9 mouse cellular contexts compared by ENCODE assay signal in the genomic region with DNA sequence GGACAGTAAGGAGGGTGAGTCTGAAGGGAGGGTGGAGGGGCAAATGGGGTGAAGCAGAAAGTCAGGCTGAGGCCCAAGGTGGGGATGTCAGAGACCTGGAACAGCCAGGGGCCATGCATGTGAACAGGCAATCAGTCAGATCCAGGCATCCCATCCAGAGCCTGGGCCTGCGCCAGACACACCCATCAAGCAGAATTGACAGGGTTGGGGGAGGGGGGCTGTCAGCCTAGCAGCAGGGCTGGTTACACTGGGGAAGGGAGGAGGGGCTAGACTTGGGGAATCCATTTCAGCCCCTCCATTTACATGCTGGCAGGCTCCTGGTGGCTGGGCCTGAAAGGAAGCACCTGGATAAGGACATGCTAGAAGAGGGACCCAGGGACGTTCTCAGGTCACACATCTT. TPM values are rescaled to one million over a fixed set of nuclear protein-coding genes. Genes with fewer than 3 reads are reported as not detected.
DNase-seq lines count a peak whose midpoint lies in the region; ATAC-seq and TF ChIP-seq lines count a peak whose summit lies in the region.
"Had no signal": no experiment of that assay in that cellular context is flagged by ENCODE, and none has a peak within 500 bp of the region (broad histone marks: within the 10 kb centered on the region; RNA-seq: fewer than 3 reads in every experiment).

No protein-coding gene starts in this region.

- DNase-seq in midbrain, embryonic 10.5 days (ENCODE audit: low spot score): peak; percentile 43
- no peak for DNase-seq in midbrain, postnatal 0 days (ENCODE audit: low spot score)
- DNase-seq in hindbrain, postnatal 0 days (ENCODE audit: low spot score): no peak
- peak; percentile 74 for DNase-seq in skeletal muscle tissue, adult 2 months (ENCODE audit: low read depth, low spot score)
- no peak for DNase-seq in frontal cortex, postnatal 25 days (ENCODE audit: low spot score in 2 of 2)
- no peak for DNase-seq in left cerebral cortex, adult 2 months (ENCODE audit: extremely low spot score in 1 of 2, low spot score in 2 of 2)
- no peak for DNase-seq in T-cell, adult 2 months (ENCODE audit: low spot score)
- DNase-seq: cerebellum, adult 18-20 months had no signal

- ATAC-seq in midbrain, postnatal 0 days (ENCODE audit: low FRiP score): no peak
- peak; percentile 73 for ATAC-seq in embryonic facial prominence, embryonic 13.5 days (ENCODE audit: insufficient number of reproducible peaks, insufficient read depth, low FRiP score, low TSS enrichment, low read depth)
- peak; percentile 19; the same call in 1 of the 2 replicates for ATAC-seq in hindbrain, postnatal 0 days

- no peaks in the 10 kb centered on the region for H3K36me3 ChIP-seq in midbrain, embryonic 10.5 days
- no peaks in the 10 kb centered on the region for H3K36me3 ChIP-seq in midbrain, postnatal 0 days (ENCODE audit: insufficient read depth, low read length)
- no peaks in the 10 kb centered on the region for H3K36me3 ChIP-seq in embryonic facial prominence, embryonic 13.5 days
- no peaks in the 10 kb centered on the region for H3K36me3 ChIP-seq in hindbrain, postnatal 0 days (ENCODE audit: insufficient read depth, low read length)

- intact Hi-C loops in left cerebral cortex, adult 2 months (cut with DNase I): no loop called here

- H3K27me3 ChIP-seq in midbrain, embryonic 10.5 days (ENCODE audit: low read depth, poor library complexity, severe bottlenecking): no peaks in the 10 kb centered on the region
- H3K27me3 ChIP-seq in midbrain, postnatal 0 days (ENCODE audit: insufficient read depth, low read length): no peaks in the 10 kb centered on the region
- H3K27me3 ChIP-seq in embryonic facial prominence, embryonic 13.5 days: no peaks in the 10 kb centered on the region
- H3K27me3 ChIP-seq in hindbrain, postnatal 0 days (ENCODE audit: insufficient read depth, low read length): no peaks in the 10 kb centered on the region

- TF ChIP-seq CTCF in midbrain, postnatal 0 days (IDR thresholded peaks at IDR 0.05): no peak
- no peak for TF ChIP-seq CTCF in hindbrain, postnatal 0 days (IDR thresholded peaks at IDR 0.05; ENCODE audit: low read depth)
- TF ChIP-seq CTCF in left cerebral cortex, adult 2 months (IDR thresholded peaks at IDR 0.05): no peak

- no peaks in the 10 kb centered on the region for H3K9me3 ChIP-seq in midbrain, embryonic 10.5 days (replicated peaks)
- H3K9me3 ChIP-seq in midbrain, postnatal 0 days (ENCODE audit: low read length): no peaks in the 10 kb centered on the region
- H3K9me3 ChIP-seq in embryonic facial prominence, embryonic 13.5 days: no peaks in the 10 kb centered on the region
- H3K9me3 ChIP-seq in hindbrain, postnatal 0 days (ENCODE audit: low read length): no peaks in the 10 kb centered on the region

- no peak overlapping the region for H3K9ac ChIP-seq in midbrain, postnatal 0 days (replicated peaks; ENCODE audit: low read length, poor library complexity, severe bottlenecking)
- no peak overlapping the region for H3K9ac ChIP-seq in embryonic facial prominence, embryonic 13.5 days
- H3K9ac ChIP-seq in hindbrain, postnatal 0 days (replicated peaks; ENCODE audit: low read length): no peak overlapping the region

- peak overlapping the region; percentile 72 for H3K27ac ChIP-seq in midbrain, embryonic 10.5 days (replicated peaks)
- H3K27ac ChIP-seq in midbrain, postnatal 0 days (ENCODE audit: low read depth, low read length): no peak overlapping the region
- H3K27ac ChIP-seq in embryonic facial prominence, embryonic 13.5 days: peak overlapping the region; percentile 76
- H3K27ac ChIP-seq in hindbrain, postnatal 0 days: no peak overlapping the region
- no peak overlapping the region for H3K27ac ChIP-seq in left cerebral cortex, adult 2 months

- 10% methylated on average over 2 of the region's 2 CpGs for WGBS in midbrain, embryonic 10.5 days
- WGBS in midbrain, postnatal 0 days: 25% methylated on average over 2 of the region's 2 CpGs
- 24% methylated on average over 2 of the region's 2 CpGs for WGBS in embryonic facial prominence, embryonic 13.5 days
- 40% methylated on average over 2 of the region's 2 CpGs for WGBS in hindbrain, postnatal 0 days

- H3K4me3 ChIP-seq in midbrain, embryonic 10.5 days: no peak overlapping the region
- no peak overlapping the region for H3K4me3 ChIP-seq in midbrain, postnatal 0 days (ENCODE audit: low read depth, low read length)
- H3K4me3 ChIP-seq in embryonic facial prominence, embryonic 13.5 days: no peak overlapping the region
- H3K4me3 ChIP-seq in hindbrain, postnatal 0 days (ENCODE audit: low read length): no peak overlapping the region
- H3K4me3 ChIP-seq in left cerebral cortex, adult 2 months: no peak overlapping the region

- no peak overlapping the region for H3K4me2 ChIP-seq in midbrain, postnatal 0 days (ENCODE audit: low read depth, low read length, poor library complexity, severe bottlenecking)
- H3K4me2 ChIP-seq in embryonic facial prominence, embryonic 13.5 days: no peak overlapping the region
- no peak overlapping the region for H3K4me2 ChIP-seq in hindbrain, postnatal 0 days (ENCODE audit: low read depth, low read length)

- peaks cover 51% of the 10 kb centered on the region for H3K4me1 ChIP-seq in midbrain, embryonic 10.5 days
- H3K4me1 ChIP-seq in midbrain, postnatal 0 days (ENCODE audit: insufficient read depth, low read length): peaks cover 4% of the 10 kb centered on the region; the same call in 1 of the 2 replicates
- peaks cover 46% of the 10 kb centered on the region for H3K4me1 ChIP-seq in embryonic facial prominence, embryonic 13.5 days
- peaks cover 11% of the 10 kb centered on the region for H3K4me1 ChIP-seq in hindbrain, postnatal 0 days (ENCODE audit: insufficient read depth, low read length)

RNA-seq across cellular contexts. Expression of gene Tnnt3, which starts 7.3 kb away (rescaled TPM):
- 1.9 TPM in 2 replicates for polyA plus RNA-seq in midbrain, embryonic 10.5 days (2016; fragmentation: Nextera tagmentation; extraction: Ambion mirVana)
- 1.3 and 1.5 TPM in 2 replicates for total RNA-seq in midbrain, postnatal 0 days (2014; rRNA removed)
- 2.0 and 3.1 TPM in 2 replicates for polyA plus RNA-seq in midbrain, postnatal 0 days (2015; fragmentation: Nextera tagmentation; extraction: Ambion mirVana)
- polyA plus RNA-seq in embryonic facial prominence, embryonic 13.5 days (2015; fragmentation: Nextera tagmentation; extraction: Ambion mirVana): 3.8 and 5.8 TPM in 2 replicates
- total RNA-seq in hindbrain, postnatal 0 days (2014; rRNA removed): 1.3 and 4.7 TPM in 2 replicates
- 3.1 and 3.9 TPM in 2 replicates for polyA plus RNA-seq in hindbrain, postnatal 0 days (2015; fragmentation: Nextera tagmentation; extraction: Ambion mirVana)
- total RNA-seq in left cerebral cortex, adult 2 months (2021): not detected

RNA-seq across cellular contexts. Expression of gene Mrpl23, which starts 26.5 kb away (rescaled TPM):
- polyA plus RNA-seq in midbrain, embryonic 10.5 days (2016; fragmentation: Nextera tagmentation; extraction: Ambion mirVana): 15.8 and 20.3 TPM in 2 replicates
- total RNA-seq in midbrain, postnatal 0 days (2014; rRNA removed): 56.3 and 60.8 TPM in 2 replicates
- polyA plus RNA-seq in midbrain, postnatal 0 days (2015; fragmentation: Nextera tagmentation; extraction: Ambion mirVana): 24.6 and 30.1 TPM in 2 replicates
- 36.0 and 36.7 TPM in 2 replicates for polyA plus RNA-seq in embryonic facial prominence, embryonic 13.5 days (2015; fragmentation: Nextera tagmentation; extraction: Ambion mirVana)
- total RNA-seq in hindbrain, postnatal 0 days (2014; rRNA removed): 64.0 and 69.3 TPM in 2 replicates
- 17.4 and 25.5 TPM in 2 replicates for polyA plus RNA-seq in hindbrain, postnatal 0 days (2015; fragmentation: Nextera tagmentation; extraction: Ambion mirVana)
- total RNA-seq in left cerebral cortex, adult 2 months (2021): 1 to 10 TPM; 4.7 to 6.7 TPM

RNA-seq across cellular contexts. Expression of gene Lsp1, which starts 45.3 kb away (rescaled TPM):
- polyA plus RNA-seq in midbrain, embryonic 10.5 days (2016; fragmentation: Nextera tagmentation; extraction: Ambion mirVana): 14.2 and 15.0 TPM in 2 replicates
- 5.1 and 11.0 TPM in 2 replicates for total RNA-seq in midbrain, postnatal 0 days (2014; rRNA removed)
- polyA plus RNA-seq in midbrain, postnatal 0 days (2015; fragmentation: Nextera tagmentation; extraction: Ambion mirVana): 5.3 and 8.7 TPM in 2 replicates
- polyA plus RNA-seq in embryonic facial prominence, embryonic 13.5 days (2015; fragmentation: Nextera tagmentation; extraction: Ambion mirVana): 28.5 and 29.2 TPM in 2 replicates
- total RNA-seq in hindbrain, postnatal 0 days (2014; rRNA removed): 4.6 and 16.6 TPM in 2 replicates
- 6.6 and 7.2 TPM in 2 replicates for polyA plus RNA-seq in hindbrain, postnatal 0 days (2015; fragmentation: Nextera tagmentation; extraction: Ambion mirVana)
- total RNA-seq in left cerebral cortex, adult 2 months (2021): 1 to 10 TPM; 3.4 to 7.1 TPM

Comparison
In these comparisons a context has a peak if more than half of its experiments do, and no peak if none do; other contexts are left out.
1. DNase-seq: peak in midbrain, embryonic 10.5 days (single experiment) and skeletal muscle tissue, adult 2 months (single experiment); none in midbrain, postnatal 0 days (single experiment), hindbrain, postnatal 0 days (single experiment), frontal cortex, postnatal 25 days (0 of 2), left cerebral cortex, adult 2 months (0 of 2) and T-cell, adult 2 months (single experiment).
2. H3K27ac ChIP-seq: peak in midbrain, embryonic 10.5 days (single experiment) and embryonic facial prominence, embryonic 13.5 days (single experiment); none in midbrain, postnatal 0 days (single experiment), hindbrain, postnatal 0 days (single experiment) and left cerebral cortex, adult 2 months (single experiment).